Mouse (Mus musculus): ENCODE results near the gene Sema3g.

DNA sequence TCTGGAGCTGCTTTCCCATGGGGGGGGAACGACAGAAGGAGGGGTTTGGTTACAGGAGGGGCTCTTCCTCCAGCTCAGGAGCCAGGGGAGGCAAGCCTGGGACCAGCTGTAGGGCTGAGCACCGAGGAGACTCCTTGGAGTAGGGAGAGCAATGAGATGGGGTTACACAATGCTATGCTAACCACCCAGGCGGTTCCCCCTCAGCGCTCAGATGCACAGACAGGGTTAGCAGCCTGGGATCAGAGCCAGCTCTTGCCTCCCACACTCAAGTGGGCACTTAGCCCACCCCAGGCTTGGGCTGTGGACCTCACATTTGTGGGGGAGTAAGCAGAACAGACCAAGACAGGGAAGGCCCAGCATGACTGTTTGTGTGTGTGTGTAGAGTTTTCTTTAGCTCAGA is 9.3 kb downstream of the Sema3g start:
- TF ChIP-seq GATA1 (IDR thresholded peaks at IDR 0.05; ENCODE audit: borderline replicate concordance, low read length) (no peak), FLI1 (IDR thresholded peaks at IDR 0.05; ENCODE audit: low read length) (no peak)

Data from megakaryocyte, embryonic 14.5 days (primary cell).